Mouse (Mus musculus): ENCODE results near the gene Sac3d1.
A peak's percentile ranks its signal among the peaks of the same experiment; 100 is the strongest.

Gene Sac3d1

DNA sequence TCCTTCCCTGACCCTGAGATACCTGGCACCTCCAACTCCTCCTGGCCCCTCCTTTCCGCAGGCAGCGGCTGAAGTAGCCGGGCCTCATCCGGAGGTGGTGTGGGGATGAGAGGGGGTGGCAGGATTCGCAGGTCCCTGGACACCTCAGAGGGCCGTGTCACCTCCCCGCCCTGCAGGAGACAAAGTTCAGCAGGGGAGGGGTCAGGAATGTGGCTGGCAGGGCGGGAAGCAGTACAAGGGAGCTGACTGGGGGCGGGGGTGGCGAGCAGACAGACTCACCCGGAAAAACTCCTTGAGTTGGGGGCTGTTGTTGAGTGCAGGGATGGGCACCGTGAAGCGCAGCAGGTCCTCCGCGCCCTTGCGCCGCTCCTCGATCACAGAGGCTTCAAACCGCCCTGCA is 3.3 kb upstream of the Sac3d1 start:
- no peak for DNase-seq (ENCODE audit: low read depth, low spot score)

DNA sequence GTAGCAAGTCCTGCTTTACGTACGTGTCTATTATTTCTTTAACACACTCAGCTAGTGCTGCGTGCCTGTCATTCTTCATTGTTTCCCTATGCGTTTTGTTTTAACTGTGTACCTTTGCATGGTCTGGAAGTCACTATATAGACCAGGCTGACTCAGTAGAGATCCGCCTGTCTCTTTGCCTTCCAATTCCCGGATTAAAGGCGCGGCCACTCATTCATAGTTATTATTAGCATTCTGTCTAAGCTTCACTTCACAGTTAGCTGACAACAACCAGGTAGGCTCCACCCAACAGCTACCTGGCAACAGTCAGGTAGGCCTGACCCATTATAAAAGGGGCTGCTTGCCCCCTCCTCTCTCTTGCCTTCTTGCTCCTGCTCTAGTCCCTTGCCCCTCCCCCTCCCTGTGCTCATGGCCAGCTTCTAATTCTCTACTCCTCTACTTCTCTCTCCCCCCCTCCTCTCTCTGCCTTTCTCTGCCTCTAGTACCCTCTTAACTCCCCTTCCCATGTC is 281 bp upstream of the Sac3d1 start:
- DNase-seq (ENCODE audit: low read depth, low spot score): no peak

DNA sequence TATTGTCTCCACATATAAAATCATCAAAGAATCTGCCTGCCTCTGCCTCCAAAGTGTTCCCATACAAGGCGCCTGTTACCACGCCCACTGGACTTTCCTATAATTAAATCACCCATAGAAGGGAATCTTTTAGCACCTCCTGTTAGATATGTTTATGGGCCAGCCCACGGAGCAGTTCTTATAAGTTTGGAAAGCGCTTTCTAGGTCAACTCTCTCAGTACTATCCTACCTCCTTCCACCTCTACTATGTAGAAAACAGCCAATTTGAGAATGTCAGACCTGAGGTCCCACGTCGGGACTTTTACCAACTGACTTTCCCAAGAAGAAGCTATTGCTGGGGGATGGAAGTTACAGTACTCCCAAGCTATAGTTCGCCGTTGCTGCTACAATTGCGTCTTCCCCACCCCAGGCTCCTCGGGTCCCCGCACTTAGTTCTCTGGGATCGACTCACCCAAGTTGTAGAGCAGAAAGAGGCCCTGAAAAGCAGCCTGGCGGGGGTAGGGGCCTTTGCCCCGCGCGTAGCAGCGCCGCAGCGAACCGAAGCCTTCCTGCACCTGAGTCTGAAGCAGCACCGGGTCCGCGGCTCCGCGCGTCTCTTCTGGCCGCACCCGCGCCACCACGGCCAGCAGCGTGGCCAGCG is 984 bp downstream of the Sac3d1 start:
- DNase-seq (ENCODE audit: low read depth, low spot score): no peak

DNA sequence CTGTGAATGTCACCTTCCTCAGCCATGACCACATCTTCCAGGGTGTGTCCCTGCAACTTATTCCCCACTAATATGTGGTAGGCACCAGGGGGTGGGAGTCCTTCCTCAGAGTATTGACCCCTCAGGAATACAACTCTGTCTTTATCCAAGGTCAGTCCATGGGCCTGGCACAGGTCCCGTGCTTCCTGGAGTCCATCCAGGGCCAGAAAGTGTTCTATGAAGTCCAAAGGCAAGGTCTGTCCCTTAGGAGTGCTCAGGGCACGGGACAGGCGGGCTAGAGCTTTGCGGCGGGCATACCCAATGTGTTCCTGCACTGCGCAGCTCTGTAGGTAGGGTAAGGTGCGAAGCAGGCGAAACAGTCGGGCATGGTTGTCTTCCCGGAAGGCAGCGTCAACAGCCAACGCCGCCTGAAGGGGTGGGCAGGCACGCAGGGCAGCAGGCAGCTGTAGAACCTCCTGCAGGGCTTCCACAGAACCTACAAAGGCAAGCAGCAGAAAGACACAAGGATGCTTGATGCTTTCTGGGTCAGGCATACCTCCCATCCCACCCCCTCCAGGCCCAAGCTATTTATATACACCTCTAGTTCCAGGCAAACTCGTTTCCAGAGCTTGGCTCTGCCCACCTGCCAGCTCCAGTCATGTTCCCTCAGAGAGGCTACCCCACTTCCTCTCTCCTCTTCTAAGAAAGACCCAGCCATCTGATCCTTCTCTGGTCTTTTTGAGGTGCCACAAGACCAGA is 2.2 kb downstream of the Sac3d1 start:
- DNase-seq (ENCODE audit: low read depth, low spot score): no peak

DNA sequence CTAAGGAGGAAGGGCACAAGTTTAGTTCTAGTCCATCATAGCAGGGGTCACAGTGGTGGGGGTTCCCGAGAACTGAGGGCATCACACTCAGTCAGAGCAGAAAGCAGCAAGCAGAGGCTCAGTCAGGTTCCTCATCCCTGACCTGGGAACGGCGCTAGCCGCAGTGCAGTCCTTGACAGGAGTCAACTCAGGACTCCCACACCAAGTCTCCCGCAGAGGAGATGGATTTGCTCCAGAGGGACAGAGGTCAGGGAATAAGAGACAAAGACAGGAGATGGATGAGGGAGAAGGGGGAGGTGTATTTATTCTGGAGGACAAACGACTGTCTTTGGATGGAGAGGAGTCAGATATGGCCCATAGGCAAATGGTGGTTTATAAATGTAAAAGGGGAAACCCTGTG is 5.3 kb downstream of the Sac3d1 start:
- no peak for DNase-seq (ENCODE audit: low read depth, low spot score)

DNA sequence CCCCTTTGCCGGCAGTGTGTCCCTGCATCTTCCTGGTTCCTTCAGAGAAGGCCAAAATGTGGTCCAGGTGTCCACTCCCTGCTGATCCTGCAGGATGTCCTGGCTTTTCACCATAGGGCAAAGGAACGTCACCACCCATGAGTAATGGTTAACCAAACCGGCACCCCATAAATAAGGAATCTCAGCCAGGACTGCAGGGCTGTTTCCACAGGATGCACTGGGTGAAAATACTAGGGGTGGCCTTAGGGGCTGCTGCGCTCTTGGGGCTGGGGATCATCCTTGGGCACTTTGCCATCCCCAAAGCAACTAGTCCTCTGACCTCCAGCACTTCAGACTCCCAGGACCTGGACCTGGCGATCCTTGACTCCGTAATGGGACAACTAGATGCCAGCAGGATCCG is 12.9 kb downstream of the Sac3d1 start, which contains the start of gene Naaladl1:
Gene Naaladl1, plus strand, starts transcription at position 197 of the 400 bp plus-strand sequence.
- DNase-seq (ENCODE audit: low read depth, low spot score): no peak

DNA sequence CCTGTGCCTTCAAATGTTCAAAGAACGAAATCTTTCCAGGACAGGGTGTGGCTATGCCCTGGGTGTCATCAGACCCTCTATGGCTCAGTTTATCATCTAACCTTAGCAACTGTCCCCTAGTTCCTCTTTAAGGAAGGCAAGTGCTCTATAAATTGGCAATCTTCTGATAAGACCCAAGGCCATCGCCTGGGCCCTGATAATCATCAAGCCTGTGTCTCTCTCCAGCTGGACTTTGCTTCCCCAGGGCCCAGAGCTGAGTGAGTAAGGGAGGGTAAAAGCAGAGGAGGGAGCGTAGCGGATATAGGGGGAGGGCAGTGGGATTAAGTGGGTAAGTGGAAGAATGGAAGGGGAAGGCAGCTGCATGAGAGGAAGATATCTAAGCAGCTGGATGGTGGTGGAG is 14.0 kb downstream of the Sac3d1 start:
- no peak for DNase-seq (ENCODE audit: low read depth, low spot score)

DNA sequence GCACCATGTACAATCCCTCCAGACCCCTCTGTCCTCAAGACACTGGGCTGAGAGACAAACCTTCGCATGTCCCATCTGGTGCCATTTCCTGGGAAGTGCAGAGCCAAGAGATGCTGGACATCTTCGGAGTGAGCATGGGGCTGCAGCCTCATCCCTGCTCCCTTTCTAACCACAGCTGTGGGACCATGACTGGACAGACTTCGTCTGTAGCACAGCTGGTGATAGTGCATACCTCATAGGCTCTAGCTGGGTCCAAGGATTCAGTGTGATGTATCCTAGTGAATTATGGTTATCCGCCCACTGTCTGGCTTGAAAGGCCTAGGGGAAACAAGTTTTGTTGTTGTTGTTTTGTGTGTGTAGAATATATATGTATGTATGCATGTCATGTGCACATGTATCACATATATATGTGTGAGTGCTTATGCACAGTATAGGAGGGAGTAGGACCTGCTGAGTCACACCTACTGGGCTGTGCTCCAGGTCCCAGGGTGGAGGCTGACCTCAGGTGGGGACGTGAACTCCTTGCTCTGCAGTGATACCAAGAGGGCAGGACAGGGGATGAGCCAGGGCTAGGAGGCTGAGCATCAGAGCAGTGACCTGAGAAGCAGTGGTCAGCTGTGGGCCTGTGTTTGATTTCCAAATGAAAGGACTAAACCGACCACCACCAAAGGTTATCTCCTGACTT is 16.1 kb downstream of the Sac3d1 start:
- no peak for DNase-seq (ENCODE audit: low read depth, low spot score)

DNA sequence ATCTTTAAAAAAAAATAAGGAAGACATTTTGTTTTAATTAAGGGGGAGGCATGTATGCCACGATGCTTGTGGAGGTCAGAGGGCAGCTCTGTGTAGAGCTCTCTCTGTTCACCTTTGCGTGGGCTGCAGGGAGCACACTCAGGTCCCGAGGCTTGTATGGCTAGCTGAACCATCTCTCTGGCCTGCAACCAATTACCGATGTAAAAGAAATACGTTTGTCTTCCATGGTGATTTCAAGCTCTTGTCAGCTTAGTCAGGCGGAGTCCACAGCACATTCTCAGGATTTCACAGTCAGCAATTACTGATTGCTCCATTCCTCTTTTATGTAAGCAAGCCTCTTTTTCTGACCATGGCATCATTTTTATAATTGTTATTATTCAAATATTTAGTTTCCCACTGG is 17.3 kb downstream of the Sac3d1 start:
- DNase-seq (ENCODE audit: low read depth, low spot score): no peak

DNA sequence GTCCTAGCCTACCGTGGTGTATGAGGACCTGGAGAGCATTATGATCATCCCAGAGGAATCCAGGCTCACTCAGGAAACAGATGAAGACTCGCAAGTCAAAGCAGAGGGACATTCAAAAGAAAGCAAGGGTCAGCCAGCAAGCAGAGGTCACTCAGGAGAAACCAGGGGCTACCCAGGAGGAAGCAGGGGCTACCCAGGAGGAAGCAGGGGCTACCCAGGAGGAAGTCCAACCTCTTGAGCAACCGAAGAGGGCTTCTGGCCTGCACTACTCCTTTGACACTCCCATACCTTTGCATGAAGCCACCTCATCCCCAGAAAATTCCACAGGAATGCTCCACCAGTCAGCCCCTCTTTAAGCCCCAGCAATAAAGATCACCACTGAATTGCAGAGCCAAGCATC is 20.6 kb downstream of the Sac3d1 start:
- DNase-seq (ENCODE audit: low read depth, low spot score): no peak

DNA sequence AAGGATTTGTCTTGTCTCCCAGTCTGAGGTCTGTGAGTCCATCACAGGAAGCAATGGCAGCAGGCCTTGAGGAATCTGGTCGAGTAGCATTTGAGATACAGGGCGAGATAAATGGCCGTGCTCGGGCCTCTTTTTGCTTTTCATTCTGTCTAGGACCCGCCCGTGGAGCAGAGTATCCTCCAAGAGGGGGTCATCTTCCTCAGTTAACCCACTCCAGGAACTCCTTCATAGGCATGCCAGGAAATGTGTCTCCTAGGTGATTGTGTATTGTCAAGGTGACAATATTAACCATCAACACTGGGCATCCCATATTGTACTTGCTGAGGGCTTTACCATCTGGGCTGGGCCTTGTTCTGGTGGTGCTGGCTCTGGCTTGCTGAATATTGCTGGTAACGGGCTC is 24.3 kb downstream of the Sac3d1 start, which contains the start of gene AC131692.1:
Gene AC131692.1, plus strand, starts transcription at position 301 of the 400 bp plus-strand sequence.
- DNase-seq (ENCODE audit: low read depth, low spot score): no peak

DNA sequence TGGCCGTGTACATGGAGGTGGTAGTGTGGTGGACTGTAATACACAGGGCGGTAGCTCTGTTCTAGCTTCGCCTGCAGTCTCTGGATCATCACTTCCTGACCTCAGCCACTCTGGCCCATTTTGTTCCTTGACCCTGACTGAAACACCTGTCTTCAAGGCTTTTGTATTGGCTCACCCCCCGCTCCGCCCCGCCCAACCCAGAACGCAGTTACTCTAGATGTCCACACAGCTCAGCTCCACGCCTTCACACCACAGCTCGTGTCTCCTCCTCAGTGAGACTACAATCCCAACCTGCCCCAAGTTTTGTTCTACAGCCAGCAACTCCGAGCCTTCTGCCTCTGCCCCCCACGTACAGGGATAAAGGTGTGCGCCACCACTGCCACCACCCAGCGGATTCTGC is 29.6 kb downstream of the Sac3d1 start:
- DNase-seq (ENCODE audit: low read depth, low spot score): no peak

DNA sequence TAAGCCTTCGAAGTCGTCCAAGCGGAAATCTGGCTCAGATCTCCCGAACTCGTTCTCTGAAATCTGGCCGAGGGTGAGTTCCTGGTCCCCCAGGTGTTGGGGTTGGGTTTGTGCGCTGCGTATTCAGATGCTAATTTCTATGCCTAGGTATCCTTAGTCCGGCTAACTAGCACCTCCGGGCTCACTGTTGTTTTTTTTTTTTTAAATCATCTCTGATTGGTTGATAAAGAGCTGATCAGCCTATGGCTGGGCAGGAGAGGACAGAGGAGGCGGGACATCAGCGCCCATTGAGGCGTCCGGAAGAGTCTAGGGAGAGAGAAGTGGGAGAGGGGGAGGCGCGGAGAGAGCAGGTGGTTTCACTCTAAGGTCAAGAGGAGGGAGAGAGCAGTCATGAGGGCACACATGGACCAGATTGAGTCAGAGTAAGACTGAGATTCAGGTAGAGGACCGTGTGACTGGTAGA is 33.0 kb downstream of the Sac3d1 start:
- no peak for DNase-seq (ENCODE audit: low read depth, low spot score)

DNA sequence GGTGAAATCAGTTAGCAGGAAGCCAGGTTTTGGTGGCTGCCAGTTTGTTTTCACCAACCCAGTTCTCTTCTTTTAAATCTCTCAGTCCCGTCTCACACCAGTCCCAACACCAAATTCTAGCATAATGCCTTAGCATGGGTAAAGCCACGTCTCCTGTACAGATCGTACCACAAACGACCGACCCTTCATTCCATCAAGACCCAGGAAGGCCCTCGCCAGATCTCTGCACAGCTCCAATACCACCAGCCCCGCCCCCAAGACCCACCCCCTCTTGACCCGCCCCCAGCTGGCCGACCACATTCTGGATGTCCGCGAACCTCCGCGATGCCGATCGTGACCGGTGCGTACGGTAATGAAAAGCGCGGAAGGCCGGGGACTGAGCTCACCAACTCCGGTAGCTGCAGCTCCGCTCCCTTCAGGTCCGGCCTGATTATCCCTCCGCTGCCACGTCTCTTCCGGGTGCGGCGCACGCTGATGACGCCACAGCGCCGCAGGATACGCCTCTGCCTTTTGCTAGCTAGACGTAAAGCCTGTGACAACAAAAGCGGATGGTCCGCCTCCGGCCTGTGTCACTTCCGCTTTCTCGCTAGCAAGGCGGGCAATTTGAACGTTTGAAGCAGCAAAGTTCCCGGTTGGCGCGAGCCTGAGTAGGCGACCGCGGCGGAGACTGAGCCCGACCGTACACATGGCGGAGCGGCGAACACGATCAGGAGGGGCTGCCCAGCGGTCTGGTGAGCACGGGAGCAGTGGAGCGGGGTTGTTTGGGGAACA is 33.8 kb downstream of the Sac3d1 start, which contains the start of the genes Zfpl1 and Cdca5:
Gene Zfpl1, minus strand, starts transcription at position 479 of the 771 bp plus-strand sequence.
Gene Cdca5, plus strand, starts transcription at position 506 of the 771 bp plus-strand sequence.
- peak; percentile 98 for DNase-seq (ENCODE audit: low read depth, low spot score)

DNA sequence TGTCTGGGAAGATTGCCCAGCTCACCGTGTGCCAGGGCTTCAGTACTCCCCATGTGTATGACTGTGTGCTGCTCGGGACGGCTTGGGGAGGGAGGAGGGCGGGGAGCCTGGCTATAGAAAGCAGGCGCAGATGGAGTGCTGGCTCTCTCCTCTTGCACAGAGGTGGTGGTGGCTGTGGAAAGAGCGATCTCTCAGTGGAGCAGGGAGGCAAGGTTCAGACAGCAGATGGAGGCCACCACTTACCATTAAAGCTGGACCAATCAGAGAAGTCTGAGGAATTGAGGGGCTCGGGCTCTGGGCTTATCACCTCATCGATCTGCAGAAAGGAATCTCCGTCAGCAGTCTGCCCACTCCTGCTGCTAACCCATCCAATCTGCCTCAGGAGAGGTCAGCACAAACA is 36.3 kb downstream of the Sac3d1 start, which contains the start of gene Gm28374:
Gene Gm28374, minus strand, starts transcription at position 101 of the 400 bp plus-strand sequence.
- DNase-seq (ENCODE audit: low read depth, low spot score): no peak

DNA sequence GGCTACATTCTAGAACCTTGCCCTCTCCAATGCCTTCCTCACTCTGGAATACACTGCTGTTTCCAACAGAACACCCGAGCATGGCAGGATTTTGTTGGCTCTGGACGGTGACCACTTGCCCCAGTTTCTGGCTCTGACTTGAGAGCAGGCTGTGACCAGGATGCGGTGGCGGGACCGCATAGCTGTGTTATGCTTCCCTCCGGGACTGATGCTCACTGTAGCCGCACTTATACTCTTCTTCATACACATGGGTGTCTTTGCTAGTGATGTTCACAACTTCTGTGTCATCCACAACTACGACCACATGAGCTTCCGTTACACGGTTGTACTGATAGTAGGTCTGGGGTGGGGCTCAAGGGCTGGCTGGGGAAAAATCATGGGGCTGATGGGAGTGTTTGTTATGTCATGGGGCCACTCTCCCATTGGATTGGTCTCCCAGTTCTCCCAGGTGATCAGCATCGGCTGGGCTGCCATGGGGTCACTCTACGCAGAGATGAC is 38.4 kb downstream of the Sac3d1 start, which contains the start of gene Tmem262:
Gene Tmem262, plus strand, starts transcription at position 51 of the 498 bp plus-strand sequence.
- no peak for DNase-seq (ENCODE audit: low read depth, low spot score)

DNA sequence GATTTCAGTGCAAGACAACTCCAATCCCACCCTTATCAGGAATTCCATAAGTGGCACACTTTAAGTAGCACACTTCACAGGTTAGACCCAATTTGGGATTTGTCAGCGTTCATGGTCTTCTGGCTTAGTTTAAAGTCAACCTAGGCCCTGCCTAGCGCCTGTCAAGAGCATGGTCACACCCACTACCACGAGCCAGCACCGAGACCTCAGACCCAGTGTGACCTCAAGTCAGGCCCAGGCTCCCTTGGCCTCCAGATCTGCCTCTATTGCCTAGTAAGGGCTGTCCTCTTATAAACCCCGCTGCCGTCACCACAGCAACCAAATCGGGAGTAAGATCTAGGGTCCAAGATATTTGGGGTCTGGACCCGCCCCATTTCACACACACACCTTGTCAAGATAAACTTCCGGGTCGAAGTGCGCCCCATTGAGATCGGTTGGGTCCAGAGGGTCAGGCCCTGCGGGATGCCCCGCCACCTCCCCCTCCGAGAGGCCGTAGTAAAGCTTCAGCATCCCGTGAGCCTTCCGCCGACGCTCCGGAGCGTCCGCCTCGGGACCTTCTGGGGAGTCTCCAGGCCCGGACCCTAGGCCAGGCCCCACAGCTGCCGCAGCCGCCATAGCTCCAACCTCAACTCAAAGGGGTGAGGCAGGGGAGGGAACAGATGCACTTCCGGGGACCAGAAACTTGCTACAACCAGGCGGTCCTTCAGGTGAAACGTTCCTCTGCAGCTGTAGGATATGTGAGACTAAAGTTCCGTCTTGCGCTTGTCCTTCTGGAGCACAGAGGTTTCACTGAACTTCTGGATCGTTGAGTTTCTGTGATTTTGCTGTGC is 41.7 kb downstream of the Sac3d1 start, which contains the start of gene Vps51:
Gene Vps51, minus strand, starts transcription at position 668 of the 830 bp plus-strand sequence.
- DNase-seq (ENCODE audit: low read depth, low spot score): peak; percentile 84

DNA sequence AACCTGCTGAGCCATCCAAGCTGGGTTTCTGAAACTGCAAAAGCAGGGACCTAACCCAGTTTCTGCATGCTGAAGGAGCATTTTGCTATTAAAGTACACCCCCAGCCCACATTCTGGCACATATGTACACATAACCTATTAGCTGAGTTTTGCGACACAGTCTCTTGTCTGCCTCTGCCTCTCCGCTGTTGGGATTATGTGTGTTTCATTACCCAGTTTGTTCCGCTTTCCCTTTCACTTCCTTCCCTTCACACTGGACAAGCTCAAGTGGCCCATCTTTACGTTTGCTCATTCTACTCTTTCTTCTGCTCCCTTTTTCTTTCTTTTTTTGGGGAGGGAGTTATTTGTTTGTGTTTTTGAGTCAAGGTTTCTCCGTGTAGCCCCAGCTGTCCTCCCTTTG is 44.6 kb downstream of the Sac3d1 start:
- no peak for DNase-seq (ENCODE audit: low read depth, low spot score)

DNA sequence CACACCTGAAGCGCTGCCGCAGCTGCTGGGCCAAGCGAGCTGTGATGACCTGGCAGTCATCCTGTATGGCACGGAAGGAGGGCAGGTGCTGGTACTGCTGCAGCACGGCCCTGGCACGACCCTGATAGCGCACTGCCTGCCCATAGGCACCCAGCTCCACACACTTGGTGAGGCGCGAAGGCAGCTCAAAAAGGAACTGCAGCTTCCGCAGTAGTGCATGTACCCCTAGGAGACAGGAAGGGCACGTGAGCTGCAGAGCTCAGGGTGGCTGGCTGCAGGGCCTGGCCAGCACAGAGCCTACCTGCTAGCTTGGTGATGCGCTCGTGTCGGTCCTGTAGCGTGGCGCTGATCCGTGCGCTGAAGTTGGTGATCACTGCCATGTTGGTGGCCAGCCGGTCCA is 47.2 kb downstream of the Sac3d1 start:
- DNase-seq (ENCODE audit: low read depth, low spot score): no peak

All from retina, postnatal 7 days (tissue).